Mouse (Mus musculus) mesoderm, embryonic 11.5 days (tissue): ENCODE measurements around the gene Rflnb.
"Not testable (repeated sequence)": the region's sequence is repeated elsewhere in the genome, so short reads cannot be mapped to it uniquely, and the experiment has no call there.

ENCODE experiments used
- DNase-seq: peaks from one replicate; pipeline ENCODE4 v3.0.0-alpha.2; 2012; ENCODE audit warnings: low read depth, low spot score

Rflnb gene

GRCm38 (mm10) chr11:76037581-76038294, 10.2 kb upstream of the Rflnb start:
- no peak for DNase-seq

GRCm38 (mm10) chr11:76035182-76035581, 7.6 kb upstream of the Rflnb start:
- DNase-seq: no peak

- DNase-seq: no peak
These were observed 6.3 kb upstream of the Rflnb start for GRCm38 (mm10) chr11:76033836-76034235.

- no peak for DNase-seq
These were observed 5.8 kb upstream of the Rflnb start for GRCm38 (mm10) chr11:76033359-76033758.

- DNase-seq: no peak
These were observed 487 bp upstream of the Rflnb start for GRCm38 (mm10) chr11:76028072-76028465.

- no peak for DNase-seq
These were observed 949 bp downstream of the Rflnb start for GRCm38 (mm10) chr11:76026527-76027138.

- no peak for DNase-seq
These were observed 2.5 kb downstream of the Rflnb start for GRCm38 (mm10) chr11:76025080-76025583.

- no peak for DNase-seq
These were observed 6.7 kb downstream of the Rflnb start for GRCm38 (mm10) chr11:76020916-76021315.

- DNase-seq: no peak
These were observed 7.7 kb downstream of the Rflnb start for GRCm38 (mm10) chr11:76019879-76020278.

- peak; percentile 22 for DNase-seq
These were observed 11.8 kb downstream of the Rflnb start for GRCm38 (mm10) chr11:76015814-76016213.

- no peak for DNase-seq
These were observed 12.3 kb downstream of the Rflnb start for GRCm38 (mm10) chr11:76015251-76015650.

GRCm38 (mm10) chr11:76010838-76011624, 16.6 kb downstream of the Rflnb start:
- DNase-seq: no peak

- no peak for DNase-seq
These were observed 18.5 kb downstream of the Rflnb start for GRCm38 (mm10) chr11:76009101-76009500.

- DNase-seq: no peak
These were observed 19.4 kb downstream of the Rflnb start for GRCm38 (mm10) chr11:76008162-76008561.

GRCm38 (mm10) chr11:76004276-76004675, 23.3 kb downstream of the Rflnb start:
- not testable (repeated sequence) for DNase-seq

- no peak for DNase-seq
These were observed 26.2 kb downstream of the Rflnb start for GRCm38 (mm10) chr11:76001237-76001878.

GRCm38 (mm10) chr11:76000701-76001100, 26.9 kb downstream of the Rflnb start:
- DNase-seq: no peak

- DNase-seq: peak; percentile 87
These were observed 28.0 kb downstream of the Rflnb start, which contains the start of gene 1700016K19Rik for GRCm38 (mm10) chr11:75999440-76000155. 1700016K19Rik (plus strand) TSS chr11:75999912.

- DNase-seq: no peak
These were observed 33.2 kb downstream of the Rflnb start for GRCm38 (mm10) chr11:75994357-75994756.

- DNase-seq: no peak
These were observed 35.1 kb downstream of the Rflnb start for GRCm38 (mm10) chr11:75992481-75992880.

- DNase-seq: no peak
These were observed 35.7 kb downstream of the Rflnb start for GRCm38 (mm10) chr11:75991911-75992310.
